Mouse (Mus musculus) urinary bladder, postnatal 14 days (tissue): Measurements from ENCODE around the gene Llph.
"Not testable (repeated sequence)": the region's sequence is repeated elsewhere in the genome, so short reads cannot be mapped to it uniquely, and the experiment has no call there.

Experiments
- DNase-seq: peaks from one replicate; pipeline ENCODE4 v3.0.0; 2021; ENCODE audit warnings: low spot score

Gene Llph

GRCm38 (mm10) chr10:120226871-120227661, at the start of gene Llph:
Gene Llph (plus strand): TSS chr10:120227070.
- DNase-seq = peak; percentile 90

- no peak for DNase-seq
These were observed 44.0 kb upstream of the Llph start for GRCm38 (mm10) chr10:120182887-120183286.

DNA sequence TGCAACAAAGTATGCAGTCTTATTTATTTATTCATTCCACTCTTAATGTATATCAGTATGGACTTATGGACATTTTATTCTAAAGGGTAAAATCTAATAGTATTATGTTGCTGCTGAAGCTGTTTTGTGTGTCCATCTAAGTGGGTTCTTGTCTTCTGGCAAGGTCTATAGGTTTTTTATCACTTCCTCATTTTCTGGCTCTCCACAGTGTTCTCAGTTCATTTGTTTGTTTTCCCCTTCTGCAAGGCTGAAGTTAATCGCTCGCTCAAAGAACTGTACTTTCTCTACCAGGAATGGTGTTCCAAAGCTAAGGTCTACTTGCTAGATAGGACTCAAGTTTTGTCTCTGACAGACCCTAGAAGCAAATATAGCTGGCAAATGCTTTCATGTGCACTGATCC, 43.5 kb upstream of the Llph start:
- DNase-seq = no peak

- no peak for DNase-seq
These were observed 38.4 kb upstream of the Llph start for GRCm38 (mm10) chr10:120188513-120188912.

GRCm38 (mm10) chr10:120189276-120189675, 37.6 kb upstream of the Llph start:
- no peak for DNase-seq

DNA sequence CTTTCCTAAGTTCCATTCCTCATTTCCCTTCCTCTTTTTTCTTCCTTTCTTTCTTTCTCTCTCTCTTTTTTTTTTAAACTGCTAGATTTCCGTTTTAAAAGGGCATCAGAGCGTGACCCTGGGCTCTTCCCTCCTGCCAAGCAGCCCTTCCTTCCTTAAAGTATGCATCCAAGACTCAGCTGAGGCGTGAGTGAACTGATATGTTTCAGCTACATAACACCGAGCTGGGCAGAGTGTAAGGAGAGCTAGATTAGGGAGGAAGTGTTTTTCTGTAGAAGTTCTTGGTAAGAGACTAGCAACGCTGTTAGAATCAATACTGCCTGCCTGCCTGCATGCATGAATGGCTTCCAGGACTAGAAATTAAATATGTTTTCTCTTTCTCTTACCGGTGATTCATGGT, 37.1 kb upstream of the Llph start:
- no peak for DNase-seq

GRCm38 (mm10) chr10:120191165-120191564, 35.7 kb upstream of the Llph start:
- no peak for DNase-seq

GRCm38 (mm10) chr10:120192278-120192677, 34.6 kb upstream of the Llph start:
- DNase-seq = no peak

GRCm38 (mm10) chr10:120193255-120193654, 33.6 kb upstream of the Llph start:
- DNase-seq = no peak

DNA sequence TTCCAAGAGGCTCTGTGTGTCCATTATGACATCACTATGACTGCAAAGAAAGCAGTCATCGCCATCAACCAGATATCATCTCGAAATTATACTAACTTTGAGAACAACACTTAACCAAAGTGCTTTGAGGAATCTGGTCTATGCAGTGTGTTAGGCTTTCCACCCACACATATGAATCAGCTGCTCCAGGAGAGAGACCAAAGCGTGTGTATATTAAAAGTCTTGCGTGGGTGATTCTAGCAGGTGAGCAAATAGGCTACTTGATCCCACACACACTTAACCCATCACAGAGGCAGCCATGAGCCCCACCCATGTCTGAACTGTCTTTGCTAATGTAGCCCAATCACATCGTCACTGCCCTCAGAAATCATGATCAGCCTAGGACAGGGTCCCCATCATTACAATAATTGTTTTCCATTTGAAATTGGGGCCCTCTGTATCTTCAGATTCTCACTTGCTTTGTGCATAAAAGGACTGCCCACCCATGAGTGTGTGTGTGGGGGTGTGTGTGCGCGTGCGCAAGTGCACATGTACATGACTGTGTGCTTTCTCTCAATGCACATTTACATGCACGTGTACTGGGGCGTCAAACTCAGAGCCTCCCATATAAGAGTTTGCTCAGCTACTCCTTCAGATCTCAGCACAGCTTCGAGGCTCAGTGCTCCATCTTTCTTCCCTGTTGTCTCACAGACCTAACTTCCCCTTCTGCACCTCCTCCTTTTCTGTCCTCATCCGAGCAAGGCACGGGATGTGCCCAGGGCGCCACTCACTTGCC, 29.6 kb upstream of the Llph start:
- no peak for DNase-seq

DNA sequence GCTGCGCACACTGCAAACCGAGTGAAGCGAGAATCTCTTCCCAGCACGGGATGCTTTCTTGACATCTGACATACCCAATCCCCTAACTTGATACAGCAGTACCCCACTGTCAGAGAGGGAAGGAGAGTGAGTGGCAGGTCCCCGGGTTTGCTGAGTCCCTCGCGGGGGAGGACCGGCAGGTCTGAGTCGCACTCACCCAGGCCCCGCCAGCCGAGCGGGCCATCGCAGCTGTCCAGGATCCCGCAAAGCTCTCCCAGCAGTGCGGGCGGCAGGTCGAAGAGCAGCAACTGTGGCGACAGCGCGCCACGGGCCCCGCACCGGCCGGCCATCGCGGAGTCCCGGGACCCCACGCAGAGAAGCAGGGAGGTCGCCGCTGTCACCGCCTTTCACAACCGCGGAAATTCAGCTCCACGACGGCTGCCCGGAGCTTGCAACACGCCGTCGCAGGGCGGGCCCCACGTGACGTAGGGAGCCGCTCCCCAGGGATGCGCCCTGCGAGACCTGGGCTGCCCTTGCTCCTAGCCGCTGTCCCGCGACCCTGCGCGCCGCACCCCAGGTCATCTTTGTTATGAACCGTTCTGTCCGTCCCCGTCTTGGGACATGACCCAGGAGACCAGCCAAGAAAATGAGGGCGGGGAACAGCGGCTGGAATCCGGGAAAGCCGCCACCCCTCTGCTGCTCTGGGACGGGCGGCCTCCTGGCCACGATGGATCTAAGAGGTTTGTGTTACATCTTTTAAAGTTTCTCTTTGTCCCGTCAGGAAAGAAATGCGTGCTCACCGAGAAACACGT, 25.5 kb upstream of the Llph start, which contains the start of gene Tmbim4:
TSS of gene Tmbim4 (plus strand) at position 460 of the 791 bp plus-strand sequence.
- DNase-seq = peak; percentile 76

DNA sequence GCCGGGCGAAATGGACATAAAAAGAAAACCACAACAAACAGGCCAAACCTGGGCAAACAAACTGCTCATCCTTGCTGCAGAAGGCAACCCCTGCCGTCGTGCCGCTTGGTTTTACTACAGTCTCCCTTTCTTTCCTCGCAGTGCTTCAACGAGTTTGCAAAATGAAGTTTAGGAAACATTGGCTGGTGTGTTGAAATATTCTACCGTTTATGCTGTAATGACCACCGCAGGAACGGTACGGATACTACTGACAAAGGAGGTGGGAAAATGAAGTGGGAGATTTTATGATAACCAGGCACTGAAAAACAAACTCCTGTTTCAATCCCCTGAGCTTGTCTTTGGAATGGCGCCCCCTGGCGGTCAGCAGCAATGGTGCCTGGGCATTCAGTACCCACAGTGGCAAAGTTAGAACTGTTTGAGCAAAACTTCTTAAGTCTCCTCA, 24.9 kb upstream of the Llph start, which contains the start of gene Irak3:
TSS of gene Irak3 (minus strand) at position 170 of the 442 bp plus-strand sequence.
- peak; percentile 87 for DNase-seq

DNA sequence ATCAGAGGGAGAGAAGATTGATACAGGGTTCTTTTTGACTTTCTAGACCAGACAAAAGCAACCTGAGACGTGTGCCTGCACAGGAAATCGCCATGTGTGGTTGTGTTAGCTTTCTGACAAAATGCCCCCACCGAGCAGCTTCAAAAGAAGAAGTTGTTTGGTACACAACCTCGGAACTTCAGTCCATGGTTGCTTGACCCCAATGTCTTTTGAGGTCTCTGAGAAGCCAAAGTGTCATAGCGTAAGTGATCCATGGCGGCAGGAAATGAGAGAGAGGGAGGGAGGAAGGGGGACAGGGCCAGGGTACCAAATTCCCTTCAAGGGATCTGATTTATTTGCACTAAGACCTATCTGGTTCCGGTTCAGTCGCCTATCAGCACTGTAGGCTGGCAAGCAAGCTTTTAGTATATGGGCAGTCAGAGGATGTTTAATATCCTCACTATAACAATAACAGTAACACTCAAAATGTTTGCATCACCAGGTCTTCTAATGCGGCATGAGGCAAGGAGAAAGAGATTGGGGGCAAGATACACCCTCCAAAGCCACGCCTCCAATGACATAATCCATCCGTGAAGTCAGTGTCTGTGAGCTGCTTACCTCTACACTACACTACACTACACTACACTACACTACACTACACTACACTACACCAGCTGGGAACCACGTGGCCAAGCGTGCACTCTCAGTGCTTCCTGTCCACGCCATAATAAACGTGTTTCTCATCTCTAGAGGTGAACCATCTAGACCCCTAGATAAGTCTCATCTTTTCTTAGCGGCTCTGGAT, 24.2 kb upstream of the Llph start:
- no peak for DNase-seq

- no peak for DNase-seq
These were observed 22.2 kb upstream of the Llph start for GRCm38 (mm10) chr10:120204591-120205210.

GRCm38 (mm10) chr10:120208015-120208414, 18.9 kb upstream of the Llph start:
- no peak for DNase-seq

- peak; percentile 89 for DNase-seq
These were observed 18.0 kb upstream of the Llph start for GRCm38 (mm10) chr10:120208575-120209538.

GRCm38 (mm10) chr10:120209539-120209925, 17.3 kb upstream of the Llph start:
- DNase-seq = no peak

- DNase-seq = no peak
These were observed 16.8 kb upstream of the Llph start for GRCm38 (mm10) chr10:120210096-120210495.

DNA sequence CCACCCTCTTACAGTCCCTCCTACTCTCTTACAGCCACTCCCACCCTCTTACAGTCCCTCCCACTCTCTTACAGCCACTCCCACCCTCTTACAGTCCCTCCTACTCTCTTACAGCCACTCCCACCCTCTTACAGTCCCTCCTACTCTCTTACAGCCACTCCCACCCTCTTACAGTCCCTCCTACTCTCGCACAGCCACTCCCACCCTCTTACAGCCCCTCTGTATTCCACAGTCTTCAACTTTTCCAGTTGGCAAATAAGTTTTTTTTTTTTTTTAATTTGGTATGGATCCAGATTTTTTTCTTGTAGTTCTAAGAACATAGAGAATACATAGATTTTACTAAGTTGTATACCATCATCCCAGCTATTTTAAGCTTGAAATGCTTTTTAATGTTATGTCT, 9.8 kb upstream of the Llph start:
- not testable (repeated sequence) for DNase-seq

DNA sequence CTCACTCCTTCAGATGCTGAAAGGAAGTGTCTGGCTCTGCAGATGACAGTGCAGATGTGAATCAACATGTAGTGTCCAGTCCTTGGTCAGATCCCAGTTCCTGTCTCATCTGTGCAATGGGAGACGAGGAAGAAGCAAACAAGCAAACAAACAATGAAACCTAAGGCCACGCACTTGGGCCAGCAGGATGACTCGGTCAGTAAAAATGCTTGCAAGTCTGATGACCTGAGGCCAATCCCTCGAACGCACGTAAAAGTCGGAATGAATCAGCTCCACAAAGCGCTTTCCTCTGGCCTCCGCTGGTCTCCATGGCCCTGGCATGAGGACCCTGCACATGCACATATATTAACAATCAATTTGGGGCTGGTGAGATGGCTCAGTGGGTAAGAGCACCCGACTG, 7.9 kb upstream of the Llph start:
- no peak for DNase-seq
